Mouse (Mus musculus) limb, embryonic 12.5 days (tissue): ENCODE measurements around the gene Cfl1. TPM values are rescaled to one million over a fixed set of nuclear protein-coding genes. Genes with fewer than 3 reads are reported as not detected.

Experiments used
- ATAC-seq: fragments of 200-750 bp; cut with Nextera tagmentation; 2 replicates; pipeline ENCODE4 v1.8.0; 2017; ENCODE audit warnings: low read depth, moderate TSS enrichment; ENCODE audit not compliant: insufficient number of reproducible peaks, insufficient read depth, low FRiP score, low TSS enrichment
- H3K27ac ChIP-seq: fragments of 300-500 bp; sonication (generic); 2 replicates; pipeline ENCODE4 v1.5.1; 2016; ENCODE audit warnings: mild to moderate bottlenecking, moderate library complexity
- H3K27me3 ChIP-seq: fragments of 300-500 bp; sonication (generic); 2 replicates; pipeline ENCODE4 v1.6.1; 2016; ENCODE audit warnings: mild to moderate bottlenecking, moderate library complexity
- H3K36me3 ChIP-seq: fragments of 300-500 bp; sonication (generic); 2 replicates; pipeline ENCODE4 v1.6.1; 2016; ENCODE audit warnings: mild to moderate bottlenecking, moderate library complexity
- H3K4me1 ChIP-seq: fragments of 300-500 bp; sonication (generic); replicated peaks from 2 replicates; pipeline ENCODE4 v1.6.1; 2016
- H3K4me2 ChIP-seq: fragments of 300-500 bp; sonication (generic); 2 replicates; pipeline ENCODE4 v1.6.1; 2016; ENCODE audit warnings: mild to moderate bottlenecking, moderate library complexity
- H3K4me3 ChIP-seq: fragments of 300-500 bp; sonication (generic); replicated peaks from 2 replicates; pipeline ENCODE4 v1.5.1; 2016; ENCODE audit warnings: mild to moderate bottlenecking
- H3K9ac ChIP-seq: fragments of 300-500 bp; sonication (generic); replicated peaks from 2 replicates; pipeline ENCODE4 v1.6.1; 2016; ENCODE audit warnings: mild to moderate bottlenecking, moderate library complexity
- H3K9me3 ChIP-seq: fragments of 300-500 bp; sonication (generic); 2 replicates; pipeline ENCODE4 v1.6.1; 2016; ENCODE audit warnings: mild to moderate bottlenecking, moderate library complexity
- WGBS: fragments of 180-500 bp; shearing (Covaris S2); methylation state at CpG from one replicate; pipeline ENCODE4 v1.1.7; 2016; 5-methylcytosine and 5-hydroxymethylcytosine counted together
- polyA plus RNA-seq: library from polyadenylated mRNA; unstranded; fragments of >200 nt; fragmentation: Nextera tagmentation; extraction: Ambion mirVana; gene quantifications from 2 replicates; pipeline ENCODE4 v1.2.1, GENCODE M21; 2016

Cfl1 gene
- polyA plus RNA-seq, result 2,525 and 2,543 TPM in 2 replicates

DNA sequence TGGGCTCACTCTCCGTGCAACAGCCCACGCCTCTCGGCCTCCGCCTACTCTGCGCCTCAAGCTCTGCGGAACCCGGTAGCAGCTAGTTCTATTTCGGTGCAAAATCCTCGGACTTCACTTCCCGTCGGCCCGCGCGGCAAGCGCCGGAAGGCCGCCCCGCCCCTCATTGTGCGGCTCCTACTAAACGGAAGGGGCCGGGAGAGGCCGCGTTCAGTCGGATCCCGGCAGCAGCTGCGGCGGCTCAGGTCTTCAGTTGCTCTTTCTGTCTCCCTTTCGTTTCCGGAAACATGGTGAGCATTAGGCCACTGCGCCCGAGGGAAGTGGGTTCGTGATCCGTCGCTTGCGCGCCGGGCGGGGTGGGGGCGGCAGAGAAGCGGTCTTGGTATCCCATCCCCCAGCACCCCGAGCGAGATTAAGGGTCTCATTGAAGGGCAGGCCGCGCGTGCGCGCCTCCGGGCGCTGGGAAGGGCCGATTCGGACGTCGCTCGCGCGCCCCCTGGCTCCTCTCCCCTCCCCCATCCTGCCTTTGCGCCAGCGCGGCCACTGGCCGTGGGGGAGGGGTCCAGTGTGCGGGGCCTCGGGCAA, at the start of gene Cfl1:
Gene Cfl1 (plus strand): TSS at position 143 of the 585 bp plus-strand sequence.
- WGBS, result under 1% methylated on average over 62 of the region's 62 CpGs
- Histone ChIP-seq H3K4me1 (peaks cover 34% of the 10 kb centered on the region), H3K9ac (peak within 1 kb of the TSS; percentile 96), H3K27me3 (no peaks in the 10 kb centered on the region), H3K27ac (peak within 1 kb of the TSS; percentile 99), H3K4me3 (peak within 1 kb of the TSS; percentile 99), H3K9me3 (no peaks in the 10 kb centered on the region), H3K4me2 (peak within 1 kb of the TSS; percentile 82), H3K36me3 (peaks cover 49% of the 10 kb centered on the region)
- ATAC-seq, result peak; percentile 20

GRCm38 (mm10) chr19:5444371-5444908, 45.8 kb upstream of the Cfl1 start:
- no peak overlapping the region for H3K9ac ChIP-seq

GRCm38 (mm10) chr19:5444954-5445353, 45.3 kb upstream of the Cfl1 start:
- Histone ChIP-seq H3K36me3 (no peaks in the 10 kb centered on the region), H3K9me3 (peaks cover 6% of the 10 kb centered on the region; the same call in 1 of the 2 replicates), H3K4me1 (peaks cover 15% of the 10 kb centered on the region), H3K27ac (no peak overlapping the region), H3K4me2 (no peak overlapping the region), H3K9ac (no peak overlapping the region), H3K27me3 (peaks cover 61% of the 10 kb centered on the region), H3K4me3 (no peak overlapping the region)
- 26% methylated on average over 7 of the region's 7 CpGs for WGBS
- no peak for ATAC-seq

More at GRCm38 (mm10) chr19:5444371-5444908, 45.8 kb upstream of the Cfl1 start:
- Histone ChIP-seq H3K4me1 (peaks cover 15% of the 10 kb centered on the region), H3K27ac (no peak overlapping the region), H3K4me2 (no peak overlapping the region), H3K4me3 (no peak overlapping the region), H3K27me3 (peaks cover 55% of the 10 kb centered on the region), H3K9me3 (peaks cover 6% of the 10 kb centered on the region; the same call in 1 of the 2 replicates), H3K36me3 (no peaks in the 10 kb centered on the region)
- ATAC-seq, result no peak
- WGBS, result 60% methylated on average over 9 of the region's 9 CpGs

GRCm38 (mm10) chr19:5445747-5446146, 44.5 kb upstream of the Cfl1 start:
- peaks cover 69% of the 10 kb centered on the region for H3K27me3 ChIP-seq
- 87% methylated on average over 5 of the region's 5 CpGs for WGBS
- ATAC-seq, result no peak
- no peak overlapping the region for H3K4me3 ChIP-seq
- H3K27ac ChIP-seq, result no peak overlapping the region
- no peaks in the 10 kb centered on the region for H3K9me3 ChIP-seq
- no peaks in the 10 kb centered on the region for H3K36me3 ChIP-seq
- peaks cover 15% of the 10 kb centered on the region for H3K4me1 ChIP-seq
- H3K9ac ChIP-seq, result no peak overlapping the region
- H3K4me2 ChIP-seq, result no peak overlapping the region

DNA sequence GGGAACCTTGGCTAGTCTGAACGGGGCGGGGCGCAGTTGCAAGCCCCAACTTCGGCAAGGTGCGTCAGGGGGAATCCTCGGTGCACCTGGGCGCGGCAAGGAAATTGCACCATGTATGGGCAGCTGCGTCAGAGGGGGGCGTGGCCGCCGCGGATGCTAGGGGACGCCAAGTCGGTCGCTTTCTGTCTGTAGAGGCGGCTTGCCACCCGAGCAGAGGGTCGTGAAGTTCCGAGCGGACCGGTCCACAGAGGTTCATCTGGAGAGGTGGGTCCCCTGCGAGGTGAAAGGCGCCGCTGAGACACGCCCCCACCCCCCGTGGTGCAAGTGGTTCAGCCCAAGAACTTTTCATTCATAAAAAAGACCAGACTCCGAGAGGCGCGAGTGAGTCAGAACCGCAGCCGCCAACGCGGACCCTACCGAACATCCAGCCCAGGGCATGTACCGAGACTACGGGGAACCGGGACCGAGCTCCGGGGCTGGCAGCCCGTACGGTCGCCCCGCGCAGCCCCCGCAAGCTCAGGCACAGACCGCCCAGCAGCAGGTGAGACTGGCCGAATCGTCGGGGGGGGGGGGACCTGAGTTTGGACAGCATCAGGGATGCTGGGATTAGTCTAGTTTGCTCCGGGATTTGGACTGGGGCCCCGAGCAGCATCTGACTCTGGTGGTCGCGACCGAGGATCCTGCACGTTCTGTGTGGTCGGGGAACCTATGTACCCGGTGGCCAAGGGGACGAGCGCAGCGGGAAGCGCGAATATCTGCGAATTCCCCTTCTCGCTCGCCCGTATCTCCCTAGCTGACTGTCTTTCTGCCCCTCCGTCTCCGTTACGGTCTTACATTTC, 42.5 kb upstream of the Cfl1 start, which contains the start of gene Fosl1:
Gene Fosl1 (plus strand): TSS at position 33 of the 839 bp plus-strand sequence.
- Histone ChIP-seq H3K27me3 (peaks cover 80% of the 10 kb centered on the region), H3K9me3 (no peaks in the 10 kb centered on the region), H3K4me3 (peak within 1 kb of the TSS; percentile 55), H3K27ac (no peak within 1 kb of the TSS), H3K4me2 (peak within 1 kb of the TSS; percentile 97), H3K36me3 (no peaks in the 10 kb centered on the region), H3K4me1 (peaks cover 15% of the 10 kb centered on the region), H3K9ac (peak within 1 kb of the TSS; percentile 51)
- ATAC-seq, result peak; percentile 28; the same call in 1 of the 2 replicates
- WGBS, result under 1% methylated on average over 70 of the region's 70 CpGs

- Histone ChIP-seq H3K4me2 (peak overlapping the region; percentile 97), H3K4me1 (peaks cover 15% of the 10 kb centered on the region), H3K9ac (no peak overlapping the region; the same call in 1 of the 2 replicates), H3K36me3 (no peaks in the 10 kb centered on the region), H3K4me3 (peak overlapping the region; percentile 55), H3K27ac (no peak overlapping the region), H3K9me3 (no peaks in the 10 kb centered on the region), H3K27me3 (peaks cover 80% of the 10 kb centered on the region)
- 6% methylated on average over 36 of the region's 36 CpGs for WGBS
- ATAC-seq, result no peak
These were observed 41.7 kb upstream of the Cfl1 start for GRCm38 (mm10) chr19:5448354-5449150.

- Histone ChIP-seq H3K4me3 (no peak overlapping the region), H3K27me3 (peaks cover 72% of the 10 kb centered on the region), H3K36me3 (peaks cover 7% of the 10 kb centered on the region), H3K9me3 (no peaks in the 10 kb centered on the region), H3K9ac (no peak overlapping the region), H3K4me2 (no peak overlapping the region), H3K4me1 (peaks cover 15% of the 10 kb centered on the region), H3K27ac (no peak overlapping the region)
- 87% methylated on average over 3 of the region's 3 CpGs for WGBS
- no peak for ATAC-seq
These were observed 40.6 kb upstream of the Cfl1 start for GRCm38 (mm10) chr19:5449673-5450072.

DNA sequence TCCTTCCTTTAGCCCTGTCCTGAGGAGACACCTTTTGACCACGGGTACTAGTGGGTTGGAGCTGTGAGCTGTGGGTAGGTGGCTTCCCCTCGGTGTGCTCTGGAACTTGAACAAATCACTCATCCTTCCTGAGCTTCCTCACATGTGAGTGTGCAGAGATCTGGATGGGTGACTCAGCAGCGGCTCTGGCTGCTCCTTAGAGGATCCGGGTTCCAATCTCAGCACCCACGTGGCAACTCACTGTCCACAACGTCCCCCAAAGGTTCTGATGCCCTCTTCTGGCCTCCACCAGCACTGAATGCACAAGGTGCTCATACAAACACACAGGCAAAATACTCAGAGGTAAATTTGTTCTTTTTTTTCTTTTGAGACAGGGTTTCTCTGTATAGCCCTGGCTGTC, 38.5 kb upstream of the Cfl1 start:
- peaks cover 51% of the 10 kb centered on the region for H3K27me3 ChIP-seq

DNA sequence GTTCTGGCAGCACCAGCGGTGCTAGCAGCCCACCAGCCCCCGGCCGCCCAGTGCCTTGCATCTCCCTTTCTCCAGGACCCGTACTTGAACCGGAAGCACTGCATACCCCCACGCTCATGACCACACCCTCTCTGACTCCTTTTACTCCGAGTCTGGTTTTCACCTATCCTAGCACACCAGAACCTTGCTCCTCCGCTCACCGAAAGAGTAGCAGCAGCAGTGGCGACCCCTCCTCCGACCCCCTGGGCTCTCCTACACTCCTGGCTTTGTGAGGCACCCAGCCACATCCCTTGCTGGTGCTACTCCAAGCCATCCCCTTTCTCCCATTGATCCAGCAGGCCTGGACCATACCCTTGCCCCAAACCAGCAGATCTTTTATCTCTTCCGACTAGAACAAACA, 35.2 kb upstream of the Cfl1 start:
- peaks cover 18% of the 10 kb centered on the region for H3K27me3 ChIP-seq
- H3K4me1 ChIP-seq, result peaks cover 31% of the 10 kb centered on the region
- no peak overlapping the region for H3K27ac ChIP-seq
- WGBS, result 81% methylated on average over 12 of the region's 12 CpGs
- H3K36me3 ChIP-seq, result peaks cover 8% of the 10 kb centered on the region
- no peaks in the 10 kb centered on the region for H3K9me3 ChIP-seq
- H3K4me2 ChIP-seq, result peak overlapping the region; percentile 98
- H3K4me3 ChIP-seq, result 0 out of 2 replicates have a peak overlapping the region, but pooled peaks have one; percentile 7
- no peak for ATAC-seq
- peak overlapping the region; percentile 18; the same call in 1 of the 2 replicates for H3K9ac ChIP-seq

More for the DNA sequence above, 38.5 kb upstream of the Cfl1 start:
- no peak for ATAC-seq
- H3K9me3 ChIP-seq, result no peaks in the 10 kb centered on the region
- H3K4me1 ChIP-seq, result peaks cover 36% of the 10 kb centered on the region
- no peak overlapping the region for H3K4me3 ChIP-seq
- H3K27ac ChIP-seq, result no peak overlapping the region
- 79% methylated on average over 6 of the region's 6 CpGs for WGBS
- H3K36me3 ChIP-seq, result peaks cover 8% of the 10 kb centered on the region
- no peak overlapping the region for H3K9ac ChIP-seq
- no peak overlapping the region for H3K4me2 ChIP-seq

- Histone ChIP-seq H3K36me3 (peaks cover 8% of the 10 kb centered on the region), H3K4me3 (peak overlapping the region; percentile 83), H3K27ac (no peak overlapping the region), H3K27me3 (peaks cover 13% of the 10 kb centered on the region), H3K9ac (peak overlapping the region; percentile 82; the same call in 1 of the 2 replicates), H3K9me3 (no peaks in the 10 kb centered on the region), H3K4me2 (peak overlapping the region; percentile 98), H3K4me1 (peaks cover 33% of the 10 kb centered on the region)
- WGBS, result 67% methylated on average over 8 of the region's 8 CpGs
- ATAC-seq, result no peak
These were observed 34.7 kb upstream of the Cfl1 start for GRCm38 (mm10) chr19:5455568-5455967.
